Comparison of ENCODE assay signal across 29 mouse cellular contexts in the genomic region with DNA sequence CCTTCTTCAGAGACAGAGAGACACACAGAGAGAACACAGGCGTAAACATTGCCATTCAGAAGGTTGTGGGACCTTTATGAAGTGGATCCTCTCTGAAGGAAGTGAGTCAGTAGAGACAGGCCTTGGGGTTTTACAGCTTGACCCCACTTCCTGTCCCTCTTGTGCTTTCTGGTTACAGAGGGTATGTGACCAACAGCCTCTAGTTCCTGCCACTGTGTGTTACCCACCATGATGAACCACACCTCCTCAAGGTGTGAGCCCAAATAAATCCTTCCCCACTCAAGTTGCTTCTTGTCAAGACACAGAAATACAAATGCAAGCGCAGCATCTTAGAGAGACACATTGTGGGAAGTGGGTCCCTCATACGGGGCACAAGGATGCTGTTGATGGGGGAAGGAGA. TPM values are rescaled to one million over a fixed set of nuclear protein-coding genes. Genes with fewer than 3 reads are reported as not detected.
DNase-seq lines count a peak whose midpoint lies in the region; ATAC-seq lines count a peak whose summit lies in the region.
"Had no signal": no experiment of that assay in that cellular context is flagged by ENCODE, and none has a peak within 500 bp of the region (broad histone marks: within the 10 kb centered on the region; RNA-seq: fewer than 3 reads in every experiment).

No protein-coding gene starts in this region.

- no peak overlapping the region for H3K4me2 ChIP-seq in midbrain, embryonic 11.5 days
- H3K4me2 ChIP-seq: embryonic facial prominence, embryonic 13.5 days; embryonic facial prominence, embryonic 15.5 days; forebrain, embryonic 12.5 days had no signal

- ATAC-seq in midbrain, embryonic 11.5 days (ENCODE audit: low FRiP score): no peak
- peak; percentile 24 for ATAC-seq in monocyte, adult 5-6 weeks (replicated peaks; ENCODE audit: insufficient number of reproducible peaks, low FRiP score, low TSS enrichment, poor library complexity, severe bottlenecking)
- ATAC-seq: CD4-positive, CD25-positive, alpha-beta regulatory T cell, adult 4 months; forebrain, embryonic 14.5 days; forebrain, embryonic 16.5 days had no signal

- peaks cover 4% of the 10 kb centered on the region; the same call in 1 of the 2 replicates for H3K4me1 ChIP-seq in midbrain, embryonic 11.5 days (ENCODE audit: control insufficient read depth, insufficient read depth, low read length)
- H3K4me1 ChIP-seq in midbrain, embryonic 10.5 days: peaks cover 19% of the 10 kb centered on the region
- H3K4me1 ChIP-seq: embryonic facial prominence, embryonic 15.5 days had no signal

- no peak overlapping the region for H3K4me3 ChIP-seq in midbrain, embryonic 11.5 days (ENCODE audit: low read depth, low read length)
- H3K4me3 ChIP-seq in midbrain, embryonic 10.5 days: no peak overlapping the region
- H3K4me3 ChIP-seq: embryonic facial prominence, embryonic 13.5 days; embryonic facial prominence, embryonic 15.5 days; erythroblast, embryonic 14.5 days; forebrain, embryonic 10.5 days; forebrain, embryonic 12.5 days had no signal

- H3K27me3 ChIP-seq in midbrain, embryonic 11.5 days (ENCODE audit: control insufficient read depth, insufficient read depth, low read length): no peaks in the 10 kb centered on the region
- H3K27me3 ChIP-seq in midbrain, embryonic 10.5 days (ENCODE audit: low read depth, poor library complexity, severe bottlenecking): peaks cover 20% of the 10 kb centered on the region; the same call in 1 of the 2 replicates
- H3K27me3 ChIP-seq: embryonic facial prominence, embryonic 15.5 days had no signal

- H3K36me3 ChIP-seq in midbrain, embryonic 11.5 days (ENCODE audit: control insufficient read depth, insufficient read depth, low read length): no peaks in the 10 kb centered on the region
- no peaks in the 10 kb centered on the region for H3K36me3 ChIP-seq in midbrain, embryonic 10.5 days
- H3K36me3 ChIP-seq: embryonic facial prominence, embryonic 13.5 days; embryonic facial prominence, embryonic 15.5 days; forebrain, embryonic 10.5 days; forebrain, embryonic 12.5 days; G1E had no signal

- 88% methylated on average over 3 of the region's 3 CpGs for WGBS in midbrain, embryonic 11.5 days
- WGBS in midbrain, embryonic 10.5 days: 87% methylated on average over 3 of the region's 3 CpGs

- H3K9ac ChIP-seq in midbrain, embryonic 11.5 days (ENCODE audit: low read length): no peak overlapping the region
- H3K9ac ChIP-seq: embryonic facial prominence, embryonic 13.5 days; embryonic facial prominence, embryonic 15.5 days; forebrain, embryonic 12.5 days had no signal

- H3K27ac ChIP-seq in midbrain, embryonic 11.5 days (ENCODE audit: low read depth, low read length): no peak overlapping the region
- H3K27ac ChIP-seq in midbrain, embryonic 10.5 days (replicated peaks): no peak overlapping the region
- H3K27ac ChIP-seq: embryonic facial prominence, embryonic 13.5 days; embryonic facial prominence, embryonic 15.5 days; forebrain, embryonic 10.5 days; forebrain, embryonic 12.5 days had no signal

- no peaks in the 10 kb centered on the region for H3K9me3 ChIP-seq in midbrain, embryonic 11.5 days (ENCODE audit: control insufficient read depth, low read length)
- no peaks in the 10 kb centered on the region for H3K9me3 ChIP-seq in midbrain, embryonic 10.5 days (replicated peaks)
- H3K9me3 ChIP-seq: embryonic facial prominence, embryonic 13.5 days; embryonic facial prominence, embryonic 15.5 days; forebrain, embryonic 10.5 days; forebrain, embryonic 12.5 days; G1E had no signal

- peak; percentile 84 for DNase-seq in midbrain, embryonic 11.5 days (ENCODE audit: low spot score, missing footprints)
- no peak for DNase-seq in midbrain, embryonic 10.5 days (ENCODE audit: low spot score)
- peak; percentile 11 for DNase-seq in 3T3-L1 (ENCODE audit: low read depth, low spot score)
- DNase-seq in natural killer cell, adult 2 months (ENCODE audit: low spot score in 2 of 2): peak; percentile 64 to 85
- DNase-seq in MN1 (ENCODE audit: low spot score): no peak
- DNase-seq in urinary bladder, postnatal 4 days (ENCODE audit: low spot score in 2 of 2): no peak
- no peak for DNase-seq in layer of hippocampus, postnatal 25 days (ENCODE audit: extremely low spot score in 1 of 2, low spot score in 1 of 2)
- DNase-seq: adrenal gland, adult 2 months; adrenal gland, postnatal 10 days; adrenal gland, postnatal 25 days; B cell, adult 2 months; cerebellum, adult 11 months; cerebellum, adult 18-20 months; cerebellum, adult 8-10 months; cerebellum, adult 9-11 months; cerebellum, postnatal 14 days; cerebellum, postnatal 36 days; embryo, embryonic 11 days had no signal

RNA-seq across cellular contexts. Expression of gene Slc2a10, which starts 37.4 kb away (rescaled TPM):
- polyA plus RNA-seq in midbrain, embryonic 11.5 days (2014; fragmentation: Nextera tagmentation; extraction: Ambion mirVana): 2.8 TPM in 2 replicates
- 4.0 and 4.4 TPM in 2 replicates for polyA plus RNA-seq in midbrain, embryonic 10.5 days (2016; fragmentation: Nextera tagmentation; extraction: Ambion mirVana)
- total RNA-seq in monocyte, adult 5-6 weeks (2017): 0.68 TPM in 1 of 3 replicates, not detected in the others
- 1 to 10 TPM; 1.2 to 1.4 TPM for total RNA-seq in layer of hippocampus, postnatal 25 days (2021)
- total RNA-seq: CH12.LX had no signal
- polyA plus RNA-seq: CD4-positive, CD25-positive, alpha-beta regulatory T cell, adult 4 months; erythroblast, embryonic 14.5 days; G1E had no signal

RNA-seq across cellular contexts. Expression of gene Trp53rka, which starts 47.9 kb away (rescaled TPM):
- 46.2 and 49.3 TPM in 2 replicates for polyA plus RNA-seq in midbrain, embryonic 11.5 days (2014; fragmentation: Nextera tagmentation; extraction: Ambion mirVana)
- polyA plus RNA-seq in midbrain, embryonic 10.5 days (2016; fragmentation: Nextera tagmentation; extraction: Ambion mirVana): 53.2 and 56.9 TPM in 2 replicates
- 4.5 to 14.9 TPM (median 5.4 TPM) in 3 replicates for total RNA-seq in monocyte, adult 5-6 weeks (2017)
- total RNA-seq in layer of hippocampus, postnatal 25 days (2021): 10 to 100 TPM; 18.3 to 19.6 TPM

RNA-seq across cellular contexts. Expression of gene Eya2, which starts 53.9 kb away (rescaled TPM):
- 6.9 and 8.3 TPM in 2 replicates for polyA plus RNA-seq in midbrain, embryonic 11.5 days (2014; fragmentation: Nextera tagmentation; extraction: Ambion mirVana)
- polyA plus RNA-seq in midbrain, embryonic 10.5 days (2016; fragmentation: Nextera tagmentation; extraction: Ambion mirVana): 9.6 and 14.2 TPM in 2 replicates
- total RNA-seq in monocyte, adult 5-6 weeks (2017): 6.4 to 28.6 TPM (median 10.3 TPM) in 3 replicates
- total RNA-seq in layer of hippocampus, postnatal 25 days (2021): 1 to 10 TPM; 3.8 to 4.8 TPM
- total RNA-seq: CH12.LX, G1E had no signal
- polyA plus RNA-seq: erythroblast, embryonic 14.5 days; G1E had no signal

Comparison
In these comparisons a context has a peak if more than half of its experiments do, and no peak if none do; other contexts are left out.
1. DNase-seq: peak in midbrain, embryonic 11.5 days (single experiment), 3T3-L1 (single experiment) and natural killer cell, adult 2 months (2 of 2); none in midbrain, embryonic 10.5 days (single experiment), MN1 (single experiment), urinary bladder, postnatal 4 days (0 of 2) and layer of hippocampus, postnatal 25 days (0 of 2).